Mouse (Mus musculus): ENCODE data around the gene Homer3.

Homer3 gene

DNA sequence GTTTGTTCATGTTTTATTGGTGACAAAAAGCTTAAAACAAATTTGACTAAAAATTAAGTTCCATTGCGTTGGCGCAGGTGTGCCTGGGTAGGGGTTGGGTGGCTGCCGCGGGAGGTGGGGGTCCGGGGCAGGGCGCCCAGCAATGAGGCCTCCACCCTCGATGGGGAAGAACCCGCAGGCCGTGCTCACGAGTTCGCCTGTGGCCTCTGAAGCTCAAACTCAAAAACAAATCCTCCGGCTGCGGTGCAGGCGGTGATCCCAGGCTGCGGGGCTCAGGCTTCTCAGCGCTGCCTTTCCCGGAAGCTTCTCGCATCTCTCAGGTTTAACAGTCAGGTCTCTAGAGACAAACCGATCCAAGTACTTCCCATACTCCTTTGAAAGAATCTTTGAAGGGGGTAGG, 48.9 kb downstream of the Homer3 start:
- intact Hi-C loops (cut with DNase I): no loop called here

DNA sequence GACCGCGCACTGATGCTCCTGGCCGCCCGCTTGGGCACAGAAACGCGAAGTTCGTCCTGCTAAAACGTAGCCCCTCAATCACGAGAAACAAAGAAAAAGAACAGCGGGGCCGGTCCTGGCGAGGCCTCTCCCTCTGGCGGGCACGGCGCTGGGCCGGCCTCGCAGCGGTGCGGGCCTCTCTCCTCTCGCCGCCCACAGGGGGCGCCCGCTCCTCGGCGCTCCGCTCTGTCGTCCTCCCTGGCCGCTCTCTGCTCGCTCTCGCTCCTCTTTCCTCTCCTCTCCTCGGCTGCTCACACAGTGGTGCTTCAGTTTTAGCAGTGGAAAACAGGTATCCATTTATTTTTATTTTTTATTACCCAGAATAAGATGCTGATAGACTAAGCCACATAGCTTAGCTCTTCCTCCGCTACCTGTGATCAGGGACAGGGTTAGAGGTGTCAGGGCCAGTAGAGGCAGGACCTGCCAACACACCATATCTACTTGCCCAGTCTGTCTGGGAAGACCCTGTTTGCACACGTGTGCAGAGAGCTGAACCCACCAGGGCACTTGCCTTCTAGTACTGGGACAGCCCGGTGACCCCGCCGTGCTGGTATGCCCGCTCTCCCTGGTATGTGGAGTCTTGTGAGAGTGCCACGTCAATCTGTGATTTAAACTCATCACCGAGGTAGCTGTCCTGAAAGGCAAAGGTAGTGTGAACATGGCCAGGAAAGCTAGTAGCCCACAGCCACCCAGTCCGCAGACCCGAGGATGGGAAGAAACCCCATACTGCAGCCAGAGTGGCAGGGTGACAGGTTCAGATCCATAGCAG, 49.6 kb downstream of the Homer3 start:
- intact Hi-C loops (cut with DNase I): no loop called here

DNA sequence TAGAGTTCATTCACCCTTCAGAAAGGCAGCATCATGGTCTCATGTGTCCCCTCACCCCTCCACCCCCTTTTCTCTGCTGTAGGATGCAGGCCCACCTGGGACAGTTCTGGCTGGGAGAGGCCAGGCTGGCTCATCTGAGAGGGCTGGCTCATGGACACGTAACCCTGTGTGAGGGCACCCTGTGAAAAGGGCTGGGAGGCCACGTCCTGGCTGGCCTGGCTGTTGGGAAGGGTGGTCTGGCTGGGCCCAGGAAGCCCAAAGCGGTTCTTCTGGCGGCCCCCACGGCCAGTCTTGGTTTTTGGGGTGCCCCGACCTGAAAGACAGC, 50.2 kb downstream of the Homer3 start:
- intact Hi-C loops (cut with DNase I): no loop called here

DNA sequence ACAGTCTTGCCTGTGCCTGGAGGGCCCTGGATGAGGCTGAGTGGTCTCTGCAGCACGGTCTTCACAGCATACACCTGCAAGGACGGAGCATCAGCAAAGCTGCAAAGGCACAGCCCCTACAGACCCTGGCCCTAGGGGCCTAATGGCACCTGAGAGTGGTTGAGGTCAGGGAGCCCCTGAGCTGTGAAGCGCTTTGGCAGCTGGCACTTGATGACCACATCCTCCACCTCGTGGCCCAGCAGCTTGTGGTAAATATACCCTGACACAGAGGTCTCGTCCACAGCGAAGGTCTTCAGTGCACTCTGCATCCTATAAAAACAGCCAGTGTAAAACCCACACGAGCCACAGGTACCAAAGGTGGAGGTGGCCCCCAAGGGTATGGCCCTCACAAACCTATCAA, 56.3 kb downstream of the Homer3 start:
- intact Hi-C loops (cut with DNase I): no loop called here

DNA sequence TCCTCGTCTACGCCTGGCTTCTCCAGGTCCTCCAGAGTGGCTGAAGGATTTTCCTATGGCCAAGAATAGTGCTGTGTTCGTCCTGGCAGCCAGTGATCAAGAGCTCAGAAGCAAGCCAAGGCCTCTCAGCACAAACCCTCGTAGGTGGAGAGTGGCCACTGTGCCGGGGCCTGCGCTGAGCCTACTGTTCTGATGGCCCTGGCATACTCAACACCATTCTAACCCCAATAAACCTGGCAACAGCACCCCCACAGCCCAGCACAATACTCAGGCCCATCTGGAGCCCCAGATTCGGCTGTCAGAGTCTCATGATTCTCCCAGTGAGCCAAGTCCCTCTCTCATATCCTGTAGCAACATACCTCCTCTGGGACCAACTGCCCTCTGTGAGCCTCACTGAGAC, 58.0 kb downstream of the Homer3 start:
- intact Hi-C loops (cut with DNase I): no loop called here

DNA sequence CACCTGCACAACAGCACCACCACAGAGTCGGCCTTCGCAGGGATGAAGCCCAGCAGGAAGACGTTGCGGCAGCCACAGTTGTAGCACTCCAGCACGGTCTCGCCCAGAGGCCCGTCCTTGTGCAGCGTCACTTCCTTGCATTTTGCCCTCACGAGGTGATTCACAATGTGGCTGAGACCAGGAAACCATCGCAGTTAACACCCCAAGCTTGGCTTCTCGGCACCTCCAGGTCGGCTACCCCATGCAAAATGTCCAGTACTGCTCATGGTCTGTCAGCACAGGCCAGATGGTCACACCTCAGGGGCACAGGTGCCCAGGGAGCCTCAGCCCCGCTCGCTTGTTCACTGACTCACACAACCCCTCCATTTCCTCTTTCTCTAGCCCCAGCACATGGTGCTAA, 59.4 kb downstream of the Homer3 start:
- intact Hi-C loops (cut with DNase I): no loop called here

DNA sequence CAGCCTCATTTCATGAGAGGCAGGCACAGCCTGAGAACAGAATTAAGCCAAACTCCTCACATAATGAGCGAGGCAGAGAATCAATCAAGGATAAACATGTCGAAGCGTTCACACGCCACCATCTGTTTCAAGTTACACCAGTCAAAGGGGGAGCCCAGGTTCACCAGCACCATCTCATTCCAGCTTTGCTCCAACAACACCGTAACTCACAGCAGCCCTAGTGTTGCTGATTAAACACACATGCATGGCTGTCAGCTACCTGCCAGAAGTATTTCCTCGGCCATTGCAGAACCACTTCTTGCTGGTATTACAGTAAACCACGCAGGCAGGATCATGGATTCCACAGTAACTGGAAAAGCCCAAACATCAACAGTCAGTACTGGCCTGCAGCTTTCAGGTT, 60.4 kb downstream of the Homer3 start:
- intact Hi-C loops (cut with DNase I): no loop called here

DNA sequence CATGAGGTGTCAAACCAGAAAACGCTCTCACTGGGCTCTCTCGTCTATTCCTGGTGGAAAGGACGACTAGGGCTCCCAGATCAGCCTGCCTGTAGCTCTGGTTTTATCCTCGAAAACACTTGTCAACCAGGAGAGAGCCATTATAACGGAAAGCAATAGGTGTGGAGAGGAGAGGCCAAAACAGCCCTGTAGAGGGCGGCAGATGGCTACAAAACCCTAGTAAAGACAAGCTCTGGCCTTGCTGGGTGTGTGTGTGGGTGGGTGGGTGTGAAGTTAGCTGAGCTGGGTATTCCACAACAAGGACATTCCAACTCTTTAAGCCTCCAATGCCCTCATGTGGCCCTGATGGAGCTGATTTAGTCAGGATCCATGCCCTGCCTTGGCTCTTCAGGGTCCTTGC, 61.1 kb downstream of the Homer3 start:
- intact Hi-C loops (cut with DNase I): no loop called here
